Mouse (Mus musculus): ENCODE results near the gene Efcab3. TPM values are rescaled to one million over a fixed set of nuclear protein-coding genes. Genes with fewer than 3 reads are reported as not detected.
"Not testable (repeated sequence)": the region's sequence is repeated elsewhere in the genome, so short reads cannot be mapped to it uniquely, and the experiment has no call there.

Gene Efcab3
- polyA plus RNA-seq, 1 experiment from 2014 or later = 0.22 TPM

DNA sequence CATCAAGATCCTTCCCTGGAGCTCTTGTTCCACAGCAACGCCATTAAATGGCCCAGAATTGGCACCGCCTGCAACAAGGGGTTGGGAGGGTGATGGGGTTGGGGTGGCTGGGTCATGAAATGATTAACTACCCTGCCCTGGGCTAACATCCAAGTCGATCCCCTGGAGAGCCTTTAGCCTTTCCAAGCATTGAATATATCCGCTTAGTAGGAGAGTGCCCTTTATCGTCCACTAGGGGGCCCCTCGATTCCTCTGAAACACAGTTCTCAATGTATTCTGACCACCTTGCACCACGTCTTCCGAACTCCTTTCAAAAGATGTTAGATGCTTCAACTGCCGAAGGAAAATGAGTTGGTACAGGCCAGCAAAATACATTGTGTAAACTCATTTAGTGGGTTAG lies 60.6 kb downstream of the Efcab3 start:
- TF ChIP-seq CTCF (IDR thresholded peaks at IDR 0.05) = peak; percentile 86
- CTCF ChIA-PET = interaction anchor here (0.8 to 1.7 kb wide), 4 partner anchors 47 to 534 kb away, joined by 3 to 5 read pairs (median 3); no protein-coding TSS in a partner anchor
- peak; percentile 44 for ATAC-seq
- peak; percentile 53 for DNase-seq (ENCODE audit: low read depth, low spot score)
- no peaks in the 10 kb centered on the region for H3K27me3 ChIP-seq
- in situ Hi-C loops (cut with MboI; ENCODE audit: low pct_unique_long_range_greater_than_20kb) = loop anchor here (5.0 to 10.0 kb wide), 2 partner anchors 357 to 519 kb away; partner anchors contain the start of gene Itgb3
- POLR2A ChIA-PET = interaction anchor here (0.5 to 0.6 kb wide), 2 partner anchors 355 to 744 kb away, joined by 3 to 4 read pairs; no protein-coding TSS in a partner anchor

DNA sequence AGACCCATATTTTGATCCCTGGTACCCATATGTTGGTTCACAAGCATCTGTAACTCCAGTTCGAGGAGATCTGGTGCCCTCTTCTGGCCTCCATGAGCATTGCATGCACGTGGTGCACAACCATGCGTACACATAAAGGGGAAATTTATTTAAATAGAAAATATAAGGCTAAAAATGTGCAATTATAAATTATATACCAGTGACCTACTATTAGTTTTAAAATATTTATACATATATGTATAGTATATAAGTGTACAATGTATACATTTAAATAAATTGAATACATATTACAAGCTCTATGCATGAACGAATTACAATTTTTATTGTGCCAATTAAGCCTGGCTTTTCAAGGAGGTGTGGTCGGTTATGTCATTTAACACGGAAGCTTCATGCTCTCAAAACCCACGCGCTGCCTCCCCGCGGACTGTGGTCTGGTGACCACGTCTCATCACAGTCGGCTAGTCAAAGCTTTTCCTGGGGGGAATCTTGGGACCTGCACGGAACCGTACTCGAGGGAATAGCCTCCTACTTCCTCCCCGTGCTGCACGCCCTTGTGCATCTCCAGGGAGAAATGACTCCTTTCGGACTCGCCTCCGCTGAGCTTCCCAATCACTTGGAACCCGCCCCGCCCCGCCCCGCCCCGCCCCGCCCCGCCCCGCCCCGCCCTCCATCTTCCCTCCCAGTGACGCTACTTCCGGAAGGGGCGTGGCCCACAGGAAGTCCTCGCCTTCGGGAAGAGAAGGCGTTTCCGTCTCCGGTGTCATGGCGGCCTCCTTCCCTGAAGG lies 62.5 kb downstream of the Efcab3 start, which contains the start of gene Mettl2:
TSS of gene Mettl2 (plus strand) at position 691 of the 785 bp plus-strand sequence.
- ChIA-PET CTCF (interaction anchor here (0.8 to 1.2 kb wide), 5 partner anchors 360 to 539 kb away, joined by 3 read pairs; no protein-coding TSS in a partner anchor), POLR2A (interaction anchor here (1.0 to 1.5 kb wide), 2 partner anchors 56 to 57 kb away, joined by 3 to 5 read pairs; no protein-coding TSS in a partner anchor)
- DNase-seq (ENCODE audit: low read depth, low spot score) (peak; percentile 35), ATAC-seq (peak; percentile 80)
- in situ Hi-C loops (cut with MboI; ENCODE audit: low pct_unique_long_range_greater_than_20kb) = loop anchor here (10.0 to 25.0 kb wide), 2 partner anchors 521 to 814 kb away; partner anchors contain the start of gene Itgb3
- peak; percentile 95 for TF ChIP-seq CTCF (IDR thresholded peaks at IDR 0.05)
- no peaks in the 10 kb centered on the region for H3K27me3 ChIP-seq

DNA sequence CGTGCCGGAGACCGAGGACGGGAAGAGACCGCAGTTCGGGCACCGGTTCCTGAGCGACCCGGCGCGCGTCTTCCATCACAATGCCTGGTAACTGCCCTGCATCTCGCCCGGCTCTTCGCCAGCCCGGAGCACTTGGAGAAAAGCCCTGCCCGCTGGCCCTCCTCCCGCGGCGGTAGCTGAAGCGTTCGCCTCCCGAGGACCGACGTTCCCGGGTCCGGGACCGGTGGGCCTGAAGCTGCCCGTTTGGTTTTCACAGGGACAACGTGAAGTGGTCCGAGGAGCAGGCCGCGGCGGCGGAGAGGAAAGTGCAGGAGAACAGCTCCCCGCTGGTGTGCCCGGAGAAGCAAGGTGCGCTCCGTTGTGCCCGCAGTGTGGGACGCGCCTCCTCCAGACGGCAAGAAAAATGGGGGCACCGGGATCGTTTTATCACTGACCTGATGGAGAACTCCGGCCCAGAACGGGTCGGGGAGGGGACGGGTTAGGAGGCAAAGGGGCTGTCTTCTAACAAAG lies 63.2 kb downstream of the Efcab3 start:
- DNase-seq (ENCODE audit: low read depth, low spot score) (no peak), ATAC-seq (peak; percentile 4)
- ChIA-PET CTCF (interaction anchor here (0.9 kb wide), 1 partner anchor 535 kb away, joined by 3 read pairs; no protein-coding TSS in a partner anchor), POLR2A (interaction anchor here (1.5 kb wide), 1 partner anchor 55 kb away, joined by 5 read pairs; no protein-coding TSS in a partner anchor)
- in situ Hi-C loops (cut with MboI; ENCODE audit: low pct_unique_long_range_greater_than_20kb) = loop anchor here (10.0 to 25.0 kb wide), 2 partner anchors 522 to 814 kb away; partner anchors contain the start of gene Itgb3
- no peak for TF ChIP-seq CTCF (IDR thresholded peaks at IDR 0.05)
- no peaks in the 10 kb centered on the region for H3K27me3 ChIP-seq

DNA sequence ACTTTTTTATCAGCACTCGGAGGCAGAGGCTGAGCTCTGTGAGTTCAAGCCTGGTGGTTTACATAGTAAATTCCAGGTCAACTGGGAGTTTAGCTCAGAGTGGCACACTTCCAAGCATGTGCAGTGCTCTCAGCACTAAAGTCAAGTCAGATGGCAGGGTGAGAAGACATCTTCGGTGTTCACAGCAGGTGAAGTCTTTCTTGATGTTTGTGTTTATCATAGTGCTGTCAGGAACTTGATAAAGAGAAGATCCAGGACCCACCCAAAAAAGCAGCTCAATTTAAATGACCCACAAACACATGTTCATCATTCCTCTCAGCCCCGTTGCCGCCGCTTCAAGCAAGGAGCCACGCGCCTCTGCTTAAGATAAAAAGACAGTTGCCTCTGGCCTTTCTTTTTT lies 72.3 kb downstream of the Efcab3 start:
- in situ Hi-C loops (cut with MboI; ENCODE audit: low pct_unique_long_range_greater_than_20kb) = loop anchor here (25.0 kb wide), 1 partner anchor 823 kb away; no protein-coding TSS in a partner anchor
- ChIA-PET CTCF (no interaction called here), POLR2A (no interaction called here)
- DNase-seq (ENCODE audit: low read depth, low spot score) (no peak), ATAC-seq (no peak)
- no peaks in the 10 kb centered on the region for H3K27me3 ChIP-seq
- no peak for TF ChIP-seq CTCF (IDR thresholded peaks at IDR 0.05)

DNA sequence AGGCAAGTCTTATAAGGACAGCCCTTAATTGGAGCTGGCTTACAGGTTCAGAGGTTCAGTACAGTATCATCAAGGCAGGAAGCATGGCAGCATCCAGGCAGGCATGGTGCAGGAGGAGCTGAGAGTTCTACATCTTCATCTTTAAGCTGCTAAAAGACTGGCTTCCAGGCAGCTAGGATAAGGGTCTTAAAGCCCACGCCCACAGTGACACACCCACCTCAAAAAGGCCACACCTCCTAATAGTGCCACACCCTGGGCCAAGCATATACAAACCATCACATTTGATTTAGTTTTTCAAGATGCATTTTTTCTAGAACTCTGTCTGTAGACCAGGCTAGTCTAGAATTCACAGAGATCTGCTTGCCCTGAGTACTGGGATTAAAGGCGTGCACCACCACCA lies 73.9 kb downstream of the Efcab3 start:
- ATAC-seq; H3K27me3 ChIP-seq; CTCF ChIA-PET; POLR2A ChIA-PET; DNase-seq (ENCODE audit: low read depth, low spot score): not testable (repeated sequence)
- in situ Hi-C loops (cut with MboI; ENCODE audit: low pct_unique_long_range_greater_than_20kb) = loop anchor here (25.0 kb wide), 1 partner anchor 825 kb away; no protein-coding TSS in a partner anchor

DNA sequence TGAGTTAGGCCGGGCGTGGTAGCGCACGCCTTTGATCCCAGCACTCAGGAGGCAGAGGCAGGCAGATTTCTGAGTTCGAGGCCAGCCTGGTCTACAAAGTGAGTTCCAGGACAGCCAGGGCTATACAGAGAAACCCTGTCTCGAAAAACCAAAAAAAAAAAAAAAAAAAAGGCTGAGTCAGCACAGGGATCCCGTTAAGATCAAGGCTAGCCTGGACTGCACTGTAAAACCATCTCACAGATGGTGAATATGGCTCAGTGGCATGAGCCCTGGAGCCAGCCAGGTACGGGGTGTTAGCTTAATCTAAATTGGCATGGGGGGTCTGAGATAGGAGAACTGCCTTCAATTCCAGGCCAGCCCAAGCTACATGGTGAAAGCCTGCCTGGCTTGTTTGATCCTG lies 77.1 kb downstream of the Efcab3 start:
- CTCF ChIA-PET; DNase-seq (ENCODE audit: low read depth, low spot score); H3K27me3 ChIP-seq; ATAC-seq: not testable (repeated sequence)
- in situ Hi-C loops (cut with MboI; ENCODE audit: low pct_unique_long_range_greater_than_20kb) = loop anchor here (25.0 kb wide), 1 partner anchor 828 kb away; no protein-coding TSS in a partner anchor
- POLR2A ChIA-PET = interaction anchor here (0.6 to 0.7 kb wide), 2 partner anchors 163 to 556 kb away, joined by 5 to 6 read pairs; no protein-coding TSS in a partner anchor

DNA sequence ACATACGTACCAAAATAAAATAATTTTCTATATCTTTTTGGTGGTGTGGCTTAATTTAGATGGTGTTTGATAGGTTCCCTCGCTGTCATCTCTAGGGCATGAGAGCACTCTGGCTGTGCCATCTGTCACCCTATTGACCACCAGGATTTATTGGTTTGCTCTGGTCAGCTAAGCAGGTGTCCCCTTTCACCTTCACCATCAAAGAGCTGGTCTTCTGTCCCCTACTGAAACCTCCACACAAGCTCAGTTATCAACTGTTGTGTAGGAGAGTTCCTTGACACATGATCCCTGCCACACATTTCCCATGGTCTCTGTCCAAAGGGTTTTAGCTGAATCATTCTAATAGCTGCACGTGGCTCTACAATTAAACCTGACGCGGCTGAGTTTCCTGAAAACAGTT lies 77.7 kb downstream of the Efcab3 start:
- CTCF ChIA-PET = no interaction called here
- H3K27me3 ChIP-seq = no peaks in the 10 kb centered on the region
- TF ChIP-seq CTCF (IDR thresholded peaks at IDR 0.05) = no peak
- POLR2A ChIA-PET = no interaction called here
- DNase-seq (ENCODE audit: low read depth, low spot score) (no peak), ATAC-seq (no peak)
- in situ Hi-C loops (cut with MboI; ENCODE audit: low pct_unique_long_range_greater_than_20kb) = loop anchor here (25.0 kb wide), 1 partner anchor 829 kb away; no protein-coding TSS in a partner anchor

DNA sequence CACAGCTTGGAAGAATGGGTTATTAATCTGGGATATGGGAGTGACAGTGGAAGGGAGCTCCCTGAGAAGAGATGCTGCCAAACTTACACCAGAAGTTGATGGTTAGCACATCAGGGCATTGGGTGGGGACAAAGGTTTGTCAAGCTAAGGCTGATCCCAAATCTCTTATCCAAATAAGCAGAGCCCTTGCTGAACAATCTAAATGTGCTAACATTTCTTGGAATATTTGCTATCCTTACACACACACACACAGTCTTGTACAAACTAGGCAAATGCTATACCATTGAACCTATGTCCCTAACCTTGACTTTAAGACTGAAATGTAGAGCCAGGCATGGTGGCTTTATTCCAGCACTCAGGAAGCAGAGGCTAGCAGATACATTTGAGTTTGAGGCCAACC lies 80.2 kb downstream of the Efcab3 start:
- H3K27me3 ChIP-seq = no peaks in the 10 kb centered on the region
- DNase-seq (ENCODE audit: low read depth, low spot score) (no peak), ATAC-seq (no peak)
- in situ Hi-C loops (cut with MboI; ENCODE audit: low pct_unique_long_range_greater_than_20kb) = loop anchor here (25.0 kb wide), 1 partner anchor 831 kb away; no protein-coding TSS in a partner anchor
- CTCF ChIA-PET = no interaction called here
- POLR2A ChIA-PET = no interaction called here
- no peak for TF ChIP-seq CTCF (IDR thresholded peaks at IDR 0.05)

DNA sequence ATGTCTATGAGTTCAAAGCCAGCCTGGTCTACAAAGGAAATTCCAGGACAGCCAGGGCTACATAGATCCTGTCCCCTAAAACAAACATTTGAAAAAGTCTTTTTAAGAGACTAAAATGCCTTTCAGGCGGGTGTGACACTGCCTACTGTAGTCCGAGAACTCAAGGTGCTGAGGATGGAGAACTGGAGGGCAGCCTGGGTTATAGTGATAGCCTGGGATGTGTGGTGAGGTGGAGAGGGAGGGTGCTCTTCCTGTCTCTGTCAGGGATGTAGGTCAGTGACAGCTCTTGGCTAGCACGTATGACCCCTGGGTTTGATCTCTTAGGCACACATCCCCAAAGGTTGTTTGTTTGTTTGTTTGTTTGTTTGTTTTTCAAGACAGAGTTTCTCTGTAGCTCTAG lies 80.7 kb downstream of the Efcab3 start:
- no peak for DNase-seq (ENCODE audit: low read depth, low spot score)
- CTCF ChIA-PET = interaction anchor here (1.2 kb wide), 1 partner anchor 23 kb away, joined by 3 read pairs; no protein-coding TSS in a partner anchor
- no peak for TF ChIP-seq CTCF (IDR thresholded peaks at IDR 0.05)
- POLR2A ChIA-PET = no interaction called here
- in situ Hi-C loops (cut with MboI; ENCODE audit: low pct_unique_long_range_greater_than_20kb) = loop anchor here (25.0 kb wide), 1 partner anchor 832 kb away; no protein-coding TSS in a partner anchor
- no peak for ATAC-seq
- no peaks in the 10 kb centered on the region for H3K27me3 ChIP-seq

DNA sequence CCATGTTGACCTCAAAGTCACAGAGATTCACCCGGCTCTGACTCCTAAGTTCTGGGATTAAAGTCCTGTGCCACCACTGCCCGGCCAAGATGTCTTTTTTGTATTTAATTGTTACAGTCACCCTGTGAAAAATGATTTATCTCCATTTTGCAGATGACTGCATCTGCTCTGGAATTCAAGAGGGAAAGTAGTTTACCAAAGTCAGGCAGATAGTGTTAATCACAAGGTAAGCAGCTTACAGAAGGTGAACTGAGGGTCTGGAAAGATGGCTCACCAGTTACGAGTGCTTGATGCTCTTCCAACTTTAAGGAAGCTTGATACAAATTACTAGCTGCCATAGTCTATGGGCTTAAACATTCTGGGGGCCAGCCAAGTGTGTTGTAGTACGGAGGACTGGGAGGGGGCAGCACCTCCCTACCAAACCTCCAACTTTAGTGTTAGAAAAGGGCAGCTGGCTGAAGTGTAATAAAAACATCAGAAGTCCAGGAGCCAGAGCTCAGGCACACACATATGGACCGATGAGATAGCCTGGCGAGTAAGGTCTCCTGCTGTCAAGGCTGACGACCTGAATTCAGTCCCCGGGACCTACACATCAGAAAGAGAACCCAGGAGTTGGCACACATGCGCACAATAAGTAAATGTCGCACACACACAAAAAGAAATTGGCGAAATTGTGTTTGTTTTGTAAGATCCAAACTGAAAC lies 81.3 kb downstream of the Efcab3 start:
- H3K27me3 ChIP-seq = no peaks in the 10 kb centered on the region
- in situ Hi-C loops (cut with MboI; ENCODE audit: low pct_unique_long_range_greater_than_20kb) = loop anchor here (25.0 kb wide), 1 partner anchor 832 kb away; no protein-coding TSS in a partner anchor
- CTCF ChIA-PET = interaction anchor here (1.0 to 1.2 kb wide), 2 partner anchors 24 to 34 kb away, joined by 3 read pairs; partner anchors contain the start of gene Tlk2
- ATAC-seq (no peak), DNase-seq (ENCODE audit: low read depth, low spot score) (no peak)
- TF ChIP-seq CTCF (IDR thresholded peaks at IDR 0.05) = no peak
- POLR2A ChIA-PET = no interaction called here

Data from Patski (cell line).